Mouse (Mus musculus) bone marrow macrophage, adult 2 months (primary cell): ENCODE measurements around the gene Brd3. TPM values are rescaled to one million over a fixed set of nuclear protein-coding genes. Genes with fewer than 3 reads are reported as not detected.

Experiments
- H3K27ac ChIP-seq: 2 replicates; pipeline ENCODE4 v1.5.1; 2012; ENCODE audit warnings: low read depth, low read length; ENCODE audit not compliant: insufficient read depth
- H3K4me1 ChIP-seq: 2 replicates; pipeline ENCODE4 v1.6.1; 2012; ENCODE audit warnings: low read length; ENCODE audit not compliant: control insufficient read depth, insufficient read depth
- H3K4me3 ChIP-seq: 2 replicates; pipeline ENCODE4 v1.5.1; 2012; ENCODE audit warnings: mild to moderate bottlenecking, low read length, moderate library complexity; ENCODE audit not compliant: insufficient read depth
- CTCF ChIP-seq: IDR thresholded peaks from 2 replicates; pipeline ENCODE4 v1.5.1; 2012; ENCODE audit warnings: low read depth, mild to moderate bottlenecking, low read length, moderate library complexity
- POLR2A ChIP-seq: IDR thresholded peaks from 2 replicates; pipeline ENCODE4 v1.6.1; 2012; ENCODE audit warnings: mild to moderate bottlenecking, low read depth, low read length, borderline replicate concordance
- polyA plus RNA-seq: library from polyadenylated mRNA; stranded (reverse); fragments of >200 nt; gene quantifications from 2 replicates; pipeline ENCODE4 v1.2.4, GENCODE M21; 2012; ENCODE audit not compliant: missing spikeins, insufficient read depth, insufficient read length

The Brd3 gene
- polyA plus RNA-seq, 1 experiment: 29.1 TPM

GRCm38 (mm10) chr2:27473911-27474310 is 33.6 kb downstream of the Brd3 start:
- TF ChIP-seq POLR2A (no peak), CTCF (no peak)
- peak overlapping the region; percentile 91 for H3K4me3 ChIP-seq
- no peak overlapping the region; the same call in 1 of the 2 replicates for H3K27ac ChIP-seq
- peaks cover 55% of the 10 kb centered on the region for H3K4me1 ChIP-seq

- H3K27ac ChIP-seq: no peak overlapping the region
- no peak for TF ChIP-seq POLR2A
- no peak for TF ChIP-seq CTCF
- peaks cover 59% of the 10 kb centered on the region for H3K4me1 ChIP-seq
- H3K4me3 ChIP-seq: no peak overlapping the region
Measured at GRCm38 (mm10) chr2:27473061-27473765, 34.2 kb downstream of the Brd3 start.

- Histone ChIP-seq H3K4me3 (no peak overlapping the region), H3K27ac (no peak overlapping the region), H3K4me1 (peaks cover 64% of the 10 kb centered on the region)
- TF ChIP-seq CTCF (no peak), POLR2A (no peak)
Measured at GRCm38 (mm10) chr2:27471170-27471584, 36.3 kb downstream of the Brd3 start.

GRCm38 (mm10) chr2:27470535-27470934 is 36.9 kb downstream of the Brd3 start:
- TF ChIP-seq CTCF (no peak), POLR2A (no peak)
- Histone ChIP-seq H3K4me1 (peaks cover 64% of the 10 kb centered on the region), H3K27ac (no peak overlapping the region)

GRCm38 (mm10) chr2:27469991-27470355 is 37.5 kb downstream of the Brd3 start:
- no peak for TF ChIP-seq POLR2A
- no peak for TF ChIP-seq CTCF
- peaks cover 64% of the 10 kb centered on the region for H3K4me1 ChIP-seq
- no peak overlapping the region for H3K27ac ChIP-seq
- H3K4me3 ChIP-seq: no peak overlapping the region

More at GRCm38 (mm10) chr2:27470535-27470934, 36.9 kb downstream of the Brd3 start:
- H3K4me3 ChIP-seq: no peak overlapping the region

- Histone ChIP-seq H3K27ac (no peak overlapping the region), H3K4me1 (peaks cover 64% of the 10 kb centered on the region), H3K4me3 (no peak overlapping the region)
- no peak for TF ChIP-seq POLR2A
Measured at GRCm38 (mm10) chr2:27469292-27469990, 38.0 kb downstream of the Brd3 start.

GRCm38 (mm10) chr2:27462901-27463300 is 44.6 kb downstream of the Brd3 start:
- Histone ChIP-seq H3K4me1 (peaks cover 5% of the 10 kb centered on the region), H3K4me3 (no peak overlapping the region), H3K27ac (no peak overlapping the region)
- no peak for TF ChIP-seq CTCF

- Histone ChIP-seq H3K4me1 (no peaks in the 10 kb centered on the region), H3K4me3 (no peak overlapping the region), H3K27ac (no peak overlapping the region)
- TF ChIP-seq CTCF (no peak), POLR2A (no peak)
Measured at GRCm38 (mm10) chr2:27461881-27462660, 45.4 kb downstream of the Brd3 start.

GRCm38 (mm10) chr2:27460651-27461050 is 46.8 kb downstream of the Brd3 start:
- TF ChIP-seq POLR2A: no peak
- TF ChIP-seq CTCF: no peak

GRCm38 (mm10) chr2:27460163-27460562 is 47.3 kb downstream of the Brd3 start:
- no peaks in the 10 kb centered on the region for H3K4me1 ChIP-seq
- TF ChIP-seq POLR2A: no peak
- no peak for TF ChIP-seq CTCF
- no peak overlapping the region for H3K4me3 ChIP-seq

More at GRCm38 (mm10) chr2:27460651-27461050, 46.8 kb downstream of the Brd3 start:
- no peak overlapping the region for H3K4me3 ChIP-seq
- no peak overlapping the region for H3K27ac ChIP-seq
- no peaks in the 10 kb centered on the region for H3K4me1 ChIP-seq

GRCm38 (mm10) chr2:27459735-27460134 is 47.7 kb downstream of the Brd3 start:
- Histone ChIP-seq H3K4me1 (no peaks in the 10 kb centered on the region), H3K4me3 (no peak overlapping the region)
- TF ChIP-seq CTCF (no peak), POLR2A (no peak)

More at GRCm38 (mm10) chr2:27460163-27460562, 47.3 kb downstream of the Brd3 start:
- H3K27ac ChIP-seq: no peak overlapping the region

More at GRCm38 (mm10) chr2:27459735-27460134, 47.7 kb downstream of the Brd3 start:
- H3K27ac ChIP-seq: no peak overlapping the region
